Mouse (Mus musculus): ENCODE data around the gene Abca4. TPM values are rescaled to one million over a fixed set of nuclear protein-coding genes. Genes with fewer than 3 reads are reported as not detected.

Gene Abca4
- polyA plus RNA-seq, 1 experiment: 1.7 TPM

GRCm38 (mm10) chr3:122198532-122198931 lies 154.3 kb downstream of the Abca4 start:
- TF ChIP-seq POLR2A (IDR thresholded peaks at IDR 0.05; ENCODE audit: insufficient read length, low read depth) (no peak), TCF12 (IDR thresholded peaks at IDR 0.05; ENCODE audit: insufficient read depth, poor library complexity, severe bottlenecking) (no peak), TCF3 (IDR thresholded peaks at IDR 0.05; ENCODE audit: insufficient read length, low read depth) (no peak), POLR2AphosphoS2 (IDR thresholded peaks at IDR 0.05; ENCODE audit: insufficient read length, low read depth) (no peak), CEBPB (IDR thresholded peaks at IDR 0.05; ENCODE audit: insufficient read depth, poor library complexity, severe bottlenecking) (no peak)
- no peak overlapping the region for H3K4me2 ChIP-seq (ENCODE audit: low read depth)
- H3K79me2 ChIP-seq (ENCODE audit: control insufficient read depth, insufficient read depth): no peaks in the 10 kb centered on the region
- no peaks in the 10 kb centered on the region for H3K27me3 ChIP-seq (ENCODE audit: control insufficient read depth, insufficient read depth, insufficient read length)
- no peak overlapping the region for H3ac ChIP-seq (ENCODE audit: control insufficient read depth, insufficient read length)
- H3K36me3 ChIP-seq (ENCODE audit: control insufficient read depth, insufficient read depth): no peaks in the 10 kb centered on the region
- H3K4me3 ChIP-seq: no peak overlapping the region

GRCm38 (mm10) chr3:122198966-122199381 lies 154.7 kb downstream of the Abca4 start:
- Histone ChIP-seq H3K79me2 (ENCODE audit: control insufficient read depth, insufficient read depth) (no peaks in the 10 kb centered on the region), H3K4me2 (ENCODE audit: low read depth) (no peak overlapping the region), H3K36me3 (ENCODE audit: control insufficient read depth, insufficient read depth) (no peaks in the 10 kb centered on the region), H3K27me3 (ENCODE audit: control insufficient read depth, insufficient read depth, insufficient read length) (no peaks in the 10 kb centered on the region), H3K4me3 (no peak overlapping the region), H3ac (ENCODE audit: control insufficient read depth, insufficient read length) (no peak overlapping the region)
- TF ChIP-seq USF1 (IDR thresholded peaks at IDR 0.05; ENCODE audit: low read depth): peak; percentile 12
- no peak for TF ChIP-seq MYOD1 (IDR thresholded peaks at IDR 0.05; ENCODE audit: control insufficient read depth in 1 of 3, insufficient read length in 2 of 3, low read depth in 2 of 3)

- no peak overlapping the region for H3ac ChIP-seq (ENCODE audit: control insufficient read depth, insufficient read length)
- no peak overlapping the region for H3K4me2 ChIP-seq (ENCODE audit: low read depth)
- H3K27me3 ChIP-seq (ENCODE audit: control insufficient read depth, insufficient read depth, insufficient read length): no peaks in the 10 kb centered on the region
- H3K36me3 ChIP-seq (ENCODE audit: control insufficient read depth, insufficient read depth): no peaks in the 10 kb centered on the region
- H3K79me2 ChIP-seq (ENCODE audit: control insufficient read depth, insufficient read depth): no peaks in the 10 kb centered on the region
- TF ChIP-seq USF1 (IDR thresholded peaks at IDR 0.05; ENCODE audit: low read depth): no peak
- no peak for TF ChIP-seq SRF (IDR thresholded peaks at IDR 0.05; ENCODE audit: control insufficient read depth, insufficient read length, low read depth)
- no peak overlapping the region for H3K4me3 ChIP-seq
Observed at GRCm38 (mm10) chr3:122199600-122199999, 155.4 kb downstream of the Abca4 start.

GRCm38 (mm10) chr3:122200017-122200416 lies 155.8 kb downstream of the Abca4 start:
- TF ChIP-seq REST (IDR thresholded peaks at IDR 0.05; ENCODE audit: insufficient read depth, insufficient read length) (no peak), TCF3 (IDR thresholded peaks at IDR 0.05; ENCODE audit: insufficient read length, low read depth) (no peak), MAX (IDR thresholded peaks at IDR 0.05; ENCODE audit: low read depth) (no peak), POLR2AphosphoS2 (IDR thresholded peaks at IDR 0.05; ENCODE audit: insufficient read length, low read depth) (no peak), POLR2A (IDR thresholded peaks at IDR 0.05; ENCODE audit: insufficient read length, low read depth) (no peak), MYOD1 (IDR thresholded peaks at IDR 0.05; ENCODE audit: control insufficient read depth in 1 of 3, insufficient read length in 2 of 3, low read depth in 2 of 3) (no peak), MYOG (IDR thresholded peaks at IDR 0.05; ENCODE audit: control insufficient read depth in 1 of 3, insufficient read depth in 1 of 3, insufficient read length in 2 of 3, low read depth in 2 of 3) (no peak), E2F4 (IDR thresholded peaks at IDR 0.05; ENCODE audit: insufficient read depth) (no peak), TCF12 (IDR thresholded peaks at IDR 0.05; ENCODE audit: insufficient read depth, poor library complexity, severe bottlenecking) (no peak), CEBPB (IDR thresholded peaks at IDR 0.05; ENCODE audit: insufficient read depth, poor library complexity, severe bottlenecking) (no peak), USF1 (IDR thresholded peaks at IDR 0.05; ENCODE audit: low read depth) (no peak), SRF (IDR thresholded peaks at IDR 0.05; ENCODE audit: control insufficient read depth, insufficient read length, low read depth) (no peak)
- Histone ChIP-seq H3ac (ENCODE audit: control insufficient read depth, insufficient read length) (no peak overlapping the region), H3K4me3 (no peak overlapping the region), H3K27me3 (ENCODE audit: control insufficient read depth, insufficient read depth, insufficient read length) (no peaks in the 10 kb centered on the region), H3K36me3 (ENCODE audit: control insufficient read depth, insufficient read depth) (no peaks in the 10 kb centered on the region), H3K4me2 (ENCODE audit: low read depth) (no peak overlapping the region), H3K79me2 (ENCODE audit: control insufficient read depth, insufficient read depth) (no peaks in the 10 kb centered on the region)

- no peak overlapping the region for H3K4me2 ChIP-seq (ENCODE audit: low read depth)
- no peaks in the 10 kb centered on the region for H3K79me2 ChIP-seq (ENCODE audit: control insufficient read depth, insufficient read depth)
- H3K36me3 ChIP-seq (ENCODE audit: control insufficient read depth, insufficient read depth): no peaks in the 10 kb centered on the region
- no peak overlapping the region for H3ac ChIP-seq (ENCODE audit: control insufficient read depth, insufficient read length)
- TF ChIP-seq MAX (IDR thresholded peaks at IDR 0.05; ENCODE audit: low read depth) (no peak), POLR2A (IDR thresholded peaks at IDR 0.05; ENCODE audit: insufficient read length, low read depth) (no peak), MYOD1 (IDR thresholded peaks at IDR 0.05; ENCODE audit: control insufficient read depth in 1 of 3, insufficient read length in 2 of 3, low read depth in 2 of 3) (no peak), REST (IDR thresholded peaks at IDR 0.05; ENCODE audit: insufficient read depth, insufficient read length) (no peak), POLR2AphosphoS2 (IDR thresholded peaks at IDR 0.05; ENCODE audit: insufficient read length, low read depth) (no peak), USF1 (IDR thresholded peaks at IDR 0.05; ENCODE audit: low read depth) (no peak), CEBPB (IDR thresholded peaks at IDR 0.05; ENCODE audit: insufficient read depth, poor library complexity, severe bottlenecking) (no peak)
- no peak overlapping the region for H3K4me3 ChIP-seq
- H3K27me3 ChIP-seq (ENCODE audit: control insufficient read depth, insufficient read depth, insufficient read length): no peaks in the 10 kb centered on the region
Observed at GRCm38 (mm10) chr3:122200447-122200846, 156.2 kb downstream of the Abca4 start.

- no peak overlapping the region for H3ac ChIP-seq (ENCODE audit: control insufficient read depth, insufficient read length)
- no peak overlapping the region for H3K4me2 ChIP-seq (ENCODE audit: low read depth)
- H3K27me3 ChIP-seq (ENCODE audit: control insufficient read depth, insufficient read depth, insufficient read length): no peaks in the 10 kb centered on the region
- H3K36me3 ChIP-seq (ENCODE audit: control insufficient read depth, insufficient read depth): no peaks in the 10 kb centered on the region
- H3K4me3 ChIP-seq: no peak overlapping the region
- no peak for TF ChIP-seq REST (IDR thresholded peaks at IDR 0.05; ENCODE audit: insufficient read depth, insufficient read length)
- no peak for TF ChIP-seq TCF12 (IDR thresholded peaks at IDR 0.05; ENCODE audit: insufficient read depth, poor library complexity, severe bottlenecking)
- no peak for TF ChIP-seq CEBPB (IDR thresholded peaks at IDR 0.05; ENCODE audit: insufficient read depth, poor library complexity, severe bottlenecking)
- no peak for TF ChIP-seq MYOD1 (IDR thresholded peaks at IDR 0.05; ENCODE audit: control insufficient read depth in 1 of 3, insufficient read length in 2 of 3, low read depth in 2 of 3)
- TF ChIP-seq USF1 (IDR thresholded peaks at IDR 0.05; ENCODE audit: low read depth): no peak
- no peak for TF ChIP-seq POLR2A (IDR thresholded peaks at IDR 0.05; ENCODE audit: insufficient read length, low read depth)
- no peak for TF ChIP-seq MYOG (IDR thresholded peaks at IDR 0.05; ENCODE audit: control insufficient read depth in 1 of 3, insufficient read depth in 1 of 3, insufficient read length in 2 of 3, low read depth in 2 of 3)
- no peak for TF ChIP-seq SRF (IDR thresholded peaks at IDR 0.05; ENCODE audit: control insufficient read depth, insufficient read length, low read depth)
- no peak for TF ChIP-seq POLR2AphosphoS2 (IDR thresholded peaks at IDR 0.05; ENCODE audit: insufficient read length, low read depth)
- no peak for TF ChIP-seq TCF3 (IDR thresholded peaks at IDR 0.05; ENCODE audit: insufficient read length, low read depth)
- TF ChIP-seq MAX (IDR thresholded peaks at IDR 0.05; ENCODE audit: low read depth): no peak
- no peak for TF ChIP-seq E2F4 (IDR thresholded peaks at IDR 0.05; ENCODE audit: insufficient read depth)
- H3K79me2 ChIP-seq (ENCODE audit: control insufficient read depth, insufficient read depth): no peaks in the 10 kb centered on the region
Observed at GRCm38 (mm10) chr3:122202307-122202732, 158.1 kb downstream of the Abca4 start.

Measured in myocyte (in vitro differentiated cells).